Mouse (Mus musculus): ENCODE results near the gene Oma1. TPM values are rescaled to one million over a fixed set of nuclear protein-coding genes. Genes with fewer than 3 reads are reported as not detected.

Gene Oma1
- polyA plus RNA-seq, 1 experiment from 2014 or later, result 12.8 TPM

- Histone ChIP-seq H3K4me1 (replicated peaks; ENCODE audit: control insufficient read depth, insufficient read depth, low read length) (no peaks in the 10 kb centered on the region), H3K36me3 (ENCODE audit: control insufficient read depth, insufficient read depth, low read length) (no peaks in the 10 kb centered on the region), H3K27ac (ENCODE audit: low read depth, low read length) (no peak overlapping the region), H3K4me2 (replicated peaks; ENCODE audit: low read depth, low read length) (no peak overlapping the region), H3K9ac (ENCODE audit: low read depth, low read length) (no peak overlapping the region), H3K9me3 (ENCODE audit: control insufficient read depth, low read length) (no peaks in the 10 kb centered on the region), H3K4me3 (ENCODE audit: low read depth, low read length) (no peak overlapping the region), H3K27me3 (ENCODE audit: control insufficient read depth, insufficient read depth, low read length) (no peaks in the 10 kb centered on the region)
- WGBS, result 89% methylated on average over 4 of the region's 4 CpGs
- no peak for ATAC-seq (ENCODE audit: low FRiP score)
- DNase-seq (ENCODE audit: low spot score), result no peak
Observed at GRCm38 (mm10) chr4:103385835-103386787, 72.5 kb downstream of the Oma1 start.

- Histone ChIP-seq H3K27me3 (ENCODE audit: control insufficient read depth, insufficient read depth, low read length) (no peaks in the 10 kb centered on the region), H3K9me3 (ENCODE audit: control insufficient read depth, low read length) (no peaks in the 10 kb centered on the region), H3K4me3 (ENCODE audit: low read depth, low read length) (no peak overlapping the region), H3K27ac (ENCODE audit: low read depth, low read length) (no peak overlapping the region), H3K4me1 (replicated peaks; ENCODE audit: control insufficient read depth, insufficient read depth, low read length) (no peaks in the 10 kb centered on the region), H3K4me2 (replicated peaks; ENCODE audit: low read depth, low read length) (no peak overlapping the region), H3K36me3 (ENCODE audit: control insufficient read depth, insufficient read depth, low read length) (no peaks in the 10 kb centered on the region), H3K9ac (ENCODE audit: low read depth, low read length) (no peak overlapping the region)
- DNase-seq (ENCODE audit: low spot score) (no peak), ATAC-seq (ENCODE audit: low FRiP score) (no peak)
- 69% methylated on average over 3 of the region's 3 CpGs for WGBS
Observed at GRCm38 (mm10) chr4:103387292-103387691, 73.7 kb downstream of the Oma1 start.

- Histone ChIP-seq H3K4me3 (ENCODE audit: low read depth, low read length) (no peak overlapping the region), H3K27ac (ENCODE audit: low read depth, low read length) (no peak overlapping the region)
- no peak for ATAC-seq (ENCODE audit: low FRiP score)
Observed at GRCm38 (mm10) chr4:103388530-103389178, 75.0 kb downstream of the Oma1 start.

GRCm38 (mm10) chr4:103389583-103389982 lies 76.0 kb downstream of the Oma1 start:
- H3K36me3 ChIP-seq (ENCODE audit: control insufficient read depth, insufficient read depth, low read length), result no peaks in the 10 kb centered on the region

More at GRCm38 (mm10) chr4:103388530-103389178, 75.0 kb downstream of the Oma1 start:
- no peak overlapping the region for H3K9ac ChIP-seq (ENCODE audit: low read depth, low read length)
- DNase-seq (ENCODE audit: low spot score), result no peak
- H3K27me3 ChIP-seq (ENCODE audit: control insufficient read depth, insufficient read depth, low read length), result no peaks in the 10 kb centered on the region
- no peak overlapping the region for H3K4me2 ChIP-seq (replicated peaks; ENCODE audit: low read depth, low read length)
- no peaks in the 10 kb centered on the region for H3K4me1 ChIP-seq (replicated peaks; ENCODE audit: control insufficient read depth, insufficient read depth, low read length)
- WGBS, result 69% methylated on average over 8 of the region's 8 CpGs
- no peaks in the 10 kb centered on the region for H3K9me3 ChIP-seq (ENCODE audit: control insufficient read depth, low read length)
- H3K36me3 ChIP-seq (ENCODE audit: control insufficient read depth, insufficient read depth, low read length), result no peaks in the 10 kb centered on the region

GRCm38 (mm10) chr4:103390499-103390898 lies 76.9 kb downstream of the Oma1 start:
- Histone ChIP-seq H3K9me3 (ENCODE audit: control insufficient read depth, low read length) (no peaks in the 10 kb centered on the region), H3K9ac (ENCODE audit: low read depth, low read length) (no peak overlapping the region), H3K4me3 (ENCODE audit: low read depth, low read length) (no peak overlapping the region), H3K4me2 (replicated peaks; ENCODE audit: low read depth, low read length) (no peak overlapping the region), H3K27me3 (ENCODE audit: control insufficient read depth, insufficient read depth, low read length) (no peaks in the 10 kb centered on the region), H3K4me1 (replicated peaks; ENCODE audit: control insufficient read depth, insufficient read depth, low read length) (no peaks in the 10 kb centered on the region), H3K27ac (ENCODE audit: low read depth, low read length) (no peak overlapping the region), H3K36me3 (ENCODE audit: control insufficient read depth, insufficient read depth, low read length) (no peaks in the 10 kb centered on the region)
- DNase-seq (ENCODE audit: low spot score) (no peak), ATAC-seq (ENCODE audit: low FRiP score) (no peak)
- WGBS, result 66% methylated on average over 2 of the region's 2 CpGs

More at GRCm38 (mm10) chr4:103389583-103389982, 76.0 kb downstream of the Oma1 start:
- 33% methylated on average over 3 of the region's 3 CpGs for WGBS
- ATAC-seq (ENCODE audit: low FRiP score) (no peak), DNase-seq (ENCODE audit: low spot score) (peak; percentile 11)
- Histone ChIP-seq H3K27me3 (ENCODE audit: control insufficient read depth, insufficient read depth, low read length) (no peaks in the 10 kb centered on the region), H3K9ac (ENCODE audit: low read depth, low read length) (no peak overlapping the region), H3K4me2 (replicated peaks; ENCODE audit: low read depth, low read length) (no peak overlapping the region), H3K4me3 (ENCODE audit: low read depth, low read length) (no peak overlapping the region), H3K27ac (ENCODE audit: low read depth, low read length) (no peak overlapping the region), H3K4me1 (replicated peaks; ENCODE audit: control insufficient read depth, insufficient read depth, low read length) (no peaks in the 10 kb centered on the region), H3K9me3 (ENCODE audit: control insufficient read depth, low read length) (no peaks in the 10 kb centered on the region)

GRCm38 (mm10) chr4:103395066-103395465 lies 81.5 kb downstream of the Oma1 start:
- DNase-seq (ENCODE audit: low spot score) (no peak), ATAC-seq (ENCODE audit: low FRiP score) (no peak)
- no peaks in the 10 kb centered on the region for H3K4me1 ChIP-seq (replicated peaks; ENCODE audit: control insufficient read depth, insufficient read depth, low read length)
- H3K36me3 ChIP-seq (ENCODE audit: control insufficient read depth, insufficient read depth, low read length), result no peaks in the 10 kb centered on the region
- WGBS, result 88% methylated on average over 4 of the region's 4 CpGs
- no peak overlapping the region for H3K9ac ChIP-seq (ENCODE audit: low read depth, low read length)
- H3K27me3 ChIP-seq (ENCODE audit: control insufficient read depth, insufficient read depth, low read length), result no peaks in the 10 kb centered on the region
- no peak overlapping the region for H3K4me2 ChIP-seq (replicated peaks; ENCODE audit: low read depth, low read length)
- no peaks in the 10 kb centered on the region for H3K9me3 ChIP-seq (ENCODE audit: control insufficient read depth, low read length)
- H3K27ac ChIP-seq (ENCODE audit: low read depth, low read length), result no peak overlapping the region
- no peak overlapping the region for H3K4me3 ChIP-seq (ENCODE audit: low read depth, low read length)

- DNase-seq (ENCODE audit: low spot score), result no peak
- no peaks in the 10 kb centered on the region for H3K9me3 ChIP-seq (ENCODE audit: control insufficient read depth, low read length)
- 79% methylated on average over 9 of the region's 9 CpGs for WGBS
Observed at GRCm38 (mm10) chr4:103395905-103396304, 82.3 kb downstream of the Oma1 start.

GRCm38 (mm10) chr4:103396876-103397275 lies 83.3 kb downstream of the Oma1 start:
- Histone ChIP-seq H3K27me3 (ENCODE audit: control insufficient read depth, insufficient read depth, low read length) (no peaks in the 10 kb centered on the region), H3K9me3 (ENCODE audit: control insufficient read depth, low read length) (no peaks in the 10 kb centered on the region), H3K4me2 (replicated peaks; ENCODE audit: low read depth, low read length) (no peak overlapping the region), H3K27ac (ENCODE audit: low read depth, low read length) (no peak overlapping the region), H3K4me1 (replicated peaks; ENCODE audit: control insufficient read depth, insufficient read depth, low read length) (no peaks in the 10 kb centered on the region), H3K36me3 (ENCODE audit: control insufficient read depth, insufficient read depth, low read length) (no peaks in the 10 kb centered on the region), H3K4me3 (ENCODE audit: low read depth, low read length) (no peak overlapping the region), H3K9ac (ENCODE audit: low read depth, low read length) (no peak overlapping the region)
- WGBS, result 86% methylated on average over 4 of the region's 4 CpGs
- no peak for DNase-seq (ENCODE audit: low spot score)
- no peak for ATAC-seq (ENCODE audit: low FRiP score)

More at GRCm38 (mm10) chr4:103395905-103396304, 82.3 kb downstream of the Oma1 start:
- Histone ChIP-seq H3K27me3 (ENCODE audit: control insufficient read depth, insufficient read depth, low read length) (no peaks in the 10 kb centered on the region), H3K4me3 (ENCODE audit: low read depth, low read length) (no peak overlapping the region), H3K36me3 (ENCODE audit: control insufficient read depth, insufficient read depth, low read length) (no peaks in the 10 kb centered on the region), H3K4me2 (replicated peaks; ENCODE audit: low read depth, low read length) (no peak overlapping the region), H3K9ac (ENCODE audit: low read depth, low read length) (no peak overlapping the region), H3K27ac (ENCODE audit: low read depth, low read length) (no peak overlapping the region), H3K4me1 (replicated peaks; ENCODE audit: control insufficient read depth, insufficient read depth, low read length) (no peaks in the 10 kb centered on the region)
- ATAC-seq (ENCODE audit: low FRiP score), result no peak
